Mouse (Mus musculus) spleen, postnatal 4 days (tissue): ENCODE data around the gene Ankrd11.
A peak's percentile ranks its signal among the peaks of the same experiment; 100 is the strongest.
"Not testable (repeated sequence)": the region's sequence is repeated elsewhere in the genome, so short reads cannot be mapped to it uniquely, and the experiment has no call there.

ENCODE experiments used
- DNase-seq, 2 experiments: peaks; one replicate each; pipeline ENCODE4 v3.0.0; 2022; ENCODE audit warnings: low spot score in 2 of 2

The Ankrd11 gene

DNA sequence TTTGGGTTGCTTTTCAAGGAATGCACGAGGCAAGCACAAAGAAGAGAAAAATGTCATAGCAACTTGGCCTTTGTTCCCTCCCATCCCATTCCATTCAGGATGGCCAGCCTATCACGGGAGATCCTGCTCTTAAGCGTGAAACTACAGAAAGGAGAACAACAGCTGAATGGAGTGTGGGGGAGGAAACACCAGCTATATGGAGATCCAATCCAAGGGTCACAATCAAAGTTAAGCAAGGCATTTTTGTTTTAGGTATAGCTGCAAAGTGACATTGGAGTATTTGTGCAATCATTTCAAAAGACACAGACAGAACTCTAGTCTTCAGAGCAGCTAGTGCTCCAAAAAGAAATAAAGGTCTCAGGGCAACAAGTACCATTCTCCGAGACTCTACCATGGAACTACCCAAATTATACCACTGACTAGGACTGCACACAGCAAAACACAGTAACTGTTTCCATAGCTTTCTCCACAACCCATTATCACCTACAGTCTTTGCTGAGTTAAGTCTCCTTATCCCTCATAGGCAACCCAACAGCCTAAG, 1.9 kb downstream of the Ankrd11 start:
- DNase-seq, result no peak

GRCm38 (mm10) chr8:123039376-123040109, 2.5 kb downstream of the Ankrd11 start:
- DNase-seq, result no peak

DNA sequence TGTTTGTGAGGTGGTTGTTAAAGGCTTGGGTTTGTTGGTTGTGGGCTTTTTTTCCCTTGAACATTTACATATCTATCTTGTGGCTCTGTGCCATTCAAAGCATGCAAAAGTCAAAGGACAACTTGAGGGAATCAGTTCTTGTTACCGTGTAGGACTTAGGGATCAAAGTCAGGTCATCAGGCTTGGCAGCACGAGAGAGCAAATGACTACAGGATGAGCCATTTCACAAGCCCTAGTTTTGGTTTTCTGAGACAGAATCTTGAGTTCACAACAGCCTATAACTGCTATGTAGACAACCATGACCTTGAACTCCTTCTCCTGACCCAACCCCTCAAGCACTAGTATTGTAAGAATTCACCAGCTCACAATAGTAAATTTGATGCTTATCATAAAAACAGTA, 3.7 kb downstream of the Ankrd11 start:
- no peak for DNase-seq

DNA sequence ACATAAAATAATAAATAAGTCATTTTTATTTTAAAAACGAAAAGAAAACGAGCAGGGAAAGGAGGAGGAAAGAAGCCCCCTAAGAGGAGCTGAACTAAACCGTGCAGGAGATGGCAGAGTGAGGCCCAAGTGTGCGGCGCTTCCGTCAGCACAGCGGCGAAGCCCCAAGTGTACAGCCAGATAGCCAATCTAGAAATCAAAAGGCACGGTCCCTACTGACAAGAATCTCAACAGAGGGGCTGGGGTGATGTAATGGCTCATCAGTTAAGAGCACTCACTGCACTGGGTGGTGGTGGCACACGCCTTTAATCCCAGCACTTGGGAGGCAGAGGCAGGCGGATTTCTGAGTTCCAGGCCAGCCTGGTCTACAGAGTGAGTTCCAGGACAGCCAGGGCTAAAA, 4.6 kb downstream of the Ankrd11 start:
- DNase-seq, result no peak

- DNase-seq, result peak; percentile 56 to 74
Observed at GRCm38 (mm10) chr8:123036956-123037355, 5.1 kb downstream of the Ankrd11 start.

DNA sequence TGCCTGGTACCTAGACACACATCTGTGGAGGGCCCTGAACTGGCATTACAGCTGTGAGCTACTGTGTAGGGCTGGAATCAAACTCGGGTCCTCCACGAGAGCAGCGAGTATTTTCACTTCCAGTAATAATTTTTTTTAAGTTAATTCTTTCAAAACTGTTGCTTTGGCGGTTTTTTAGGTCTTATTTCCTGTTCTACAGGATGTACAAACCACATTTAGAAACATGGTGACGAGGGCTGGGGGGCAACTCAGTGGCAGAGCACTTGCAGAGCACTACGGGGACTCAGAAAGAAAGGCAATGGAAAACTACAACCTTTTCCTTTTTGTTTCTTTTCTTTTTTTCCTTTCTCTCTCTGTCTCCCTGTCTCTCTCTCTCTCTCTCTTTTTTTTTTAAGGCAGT, 7.9 kb downstream of the Ankrd11 start:
- peak in 1 of 2 experiments; percentile 33 for DNase-seq

GRCm38 (mm10) chr8:123033431-123033830, 8.6 kb downstream of the Ankrd11 start:
- DNase-seq, result no peak

GRCm38 (mm10) chr8:123032730-123033129, 9.3 kb downstream of the Ankrd11 start:
- DNase-seq, result no peak

DNA sequence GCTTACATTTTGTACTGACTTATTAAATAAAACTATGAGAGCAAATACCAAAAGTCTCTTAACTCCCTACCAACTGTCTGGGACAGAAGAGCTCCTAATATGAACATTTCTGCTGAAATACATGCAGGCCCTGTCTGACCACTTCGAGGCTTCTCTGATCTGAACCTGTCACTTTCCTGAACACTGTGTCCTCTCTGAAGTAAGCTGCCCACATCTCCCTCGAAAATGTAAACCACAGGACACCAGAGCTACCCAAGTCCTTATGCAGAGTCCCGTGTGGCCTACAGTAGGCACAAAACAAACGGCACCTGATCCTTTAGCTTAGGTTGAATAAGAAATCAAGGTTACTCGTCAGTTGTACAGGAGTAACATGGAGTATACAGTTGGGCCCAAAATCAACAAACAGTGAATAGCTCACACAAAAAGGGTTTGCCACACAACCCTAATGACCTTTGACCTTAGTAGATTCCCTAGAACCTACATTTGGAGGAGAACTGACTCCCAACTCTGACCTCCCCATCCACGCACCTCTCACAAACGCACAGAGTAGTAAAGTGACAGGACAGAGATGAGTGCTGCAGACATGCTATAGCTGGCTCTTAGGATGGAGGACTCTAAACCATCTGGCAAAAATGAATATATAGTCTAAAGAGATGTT, 10.6 kb downstream of the Ankrd11 start:
- no peak for DNase-seq

DNA sequence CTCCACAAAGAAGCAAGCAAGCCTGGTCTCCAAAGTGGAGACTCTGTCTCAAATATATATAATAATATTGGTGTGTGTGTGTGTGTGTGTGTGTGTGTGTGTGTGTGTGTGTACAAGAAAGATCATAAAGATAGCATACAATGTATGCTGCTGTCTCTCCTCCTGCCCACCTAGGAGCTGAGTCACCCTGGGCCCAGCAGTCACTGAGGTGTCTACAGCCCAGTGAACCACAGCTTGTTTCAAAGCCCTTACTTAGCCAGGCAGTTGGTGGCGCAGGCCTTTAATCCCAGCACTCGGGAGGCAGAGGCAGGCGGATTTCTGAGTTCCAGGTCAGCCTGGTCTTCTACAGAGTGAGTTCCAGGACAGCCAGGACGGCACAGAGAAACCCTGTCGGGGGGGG, 12.0 kb downstream of the Ankrd11 start:
- not testable (repeated sequence) for DNase-seq

DNA sequence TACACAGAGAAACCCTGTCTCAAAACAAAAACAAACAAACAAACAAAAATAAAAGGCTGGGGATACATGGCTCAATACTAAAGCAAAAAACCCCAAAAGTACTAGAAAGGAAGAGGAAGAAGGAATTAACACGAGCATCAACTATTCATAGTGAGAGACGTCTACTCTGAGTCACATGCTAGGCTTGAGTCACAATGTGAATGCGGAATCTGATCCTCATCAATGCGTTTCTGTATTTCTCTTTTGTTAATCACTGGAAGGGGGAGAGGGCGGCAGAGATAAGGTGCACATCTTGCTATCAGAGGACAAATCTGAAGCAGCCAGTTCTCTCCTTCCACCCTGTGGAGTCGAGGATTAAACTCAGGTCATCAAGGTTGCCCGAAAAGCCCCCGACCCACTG, 14.3 kb downstream of the Ankrd11 start:
- no peak for DNase-seq

DNA sequence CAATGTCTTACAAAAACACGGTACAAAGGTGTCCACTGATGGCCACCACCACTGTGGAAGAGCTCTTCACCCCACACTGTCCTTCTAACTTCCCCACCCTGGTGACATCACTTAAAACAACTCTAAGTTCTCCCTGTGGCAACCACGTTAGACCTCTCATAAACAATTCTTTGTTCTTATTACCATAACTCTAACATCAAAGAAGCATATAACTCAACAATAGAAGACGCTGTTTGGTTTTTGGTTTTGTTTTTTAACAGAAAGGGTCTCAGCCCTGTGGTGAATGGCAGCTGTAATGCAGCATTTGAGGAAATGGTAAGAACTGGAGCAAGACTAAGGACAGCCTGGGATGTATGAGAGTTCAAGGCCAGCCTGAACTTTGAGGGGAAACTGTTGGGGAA, 16.1 kb downstream of the Ankrd11 start:
- no peak for DNase-seq

DNA sequence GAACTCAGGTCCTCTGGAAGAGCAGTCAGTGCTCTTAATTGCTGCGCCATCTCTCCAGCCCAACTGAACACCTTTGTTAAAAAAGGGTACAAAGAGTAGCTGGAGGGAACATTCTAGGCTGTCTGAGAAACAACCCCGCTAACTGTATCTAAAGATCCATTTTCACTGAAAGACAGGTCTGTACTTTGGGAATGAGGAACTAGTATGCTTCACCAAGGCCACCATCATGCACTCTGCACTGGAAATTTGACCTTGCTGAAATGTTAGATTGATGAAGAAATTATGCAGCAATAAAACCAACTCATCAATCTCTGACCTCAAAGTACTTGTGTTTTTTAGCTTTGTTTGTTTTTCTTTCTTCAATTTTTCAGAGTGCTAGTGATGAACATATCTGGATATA, 17.9 kb downstream of the Ankrd11 start:
- no peak for DNase-seq

- no peak for DNase-seq
Observed at GRCm38 (mm10) chr8:123022727-123023126, 19.4 kb downstream of the Ankrd11 start.

GRCm38 (mm10) chr8:123021259-123021658, 20.8 kb downstream of the Ankrd11 start:
- no peak for DNase-seq

GRCm38 (mm10) chr8:123020859-123021258, 21.2 kb downstream of the Ankrd11 start:
- DNase-seq, result no peak

GRCm38 (mm10) chr8:123020084-123020483, 22.0 kb downstream of the Ankrd11 start:
- DNase-seq, result no peak

DNA sequence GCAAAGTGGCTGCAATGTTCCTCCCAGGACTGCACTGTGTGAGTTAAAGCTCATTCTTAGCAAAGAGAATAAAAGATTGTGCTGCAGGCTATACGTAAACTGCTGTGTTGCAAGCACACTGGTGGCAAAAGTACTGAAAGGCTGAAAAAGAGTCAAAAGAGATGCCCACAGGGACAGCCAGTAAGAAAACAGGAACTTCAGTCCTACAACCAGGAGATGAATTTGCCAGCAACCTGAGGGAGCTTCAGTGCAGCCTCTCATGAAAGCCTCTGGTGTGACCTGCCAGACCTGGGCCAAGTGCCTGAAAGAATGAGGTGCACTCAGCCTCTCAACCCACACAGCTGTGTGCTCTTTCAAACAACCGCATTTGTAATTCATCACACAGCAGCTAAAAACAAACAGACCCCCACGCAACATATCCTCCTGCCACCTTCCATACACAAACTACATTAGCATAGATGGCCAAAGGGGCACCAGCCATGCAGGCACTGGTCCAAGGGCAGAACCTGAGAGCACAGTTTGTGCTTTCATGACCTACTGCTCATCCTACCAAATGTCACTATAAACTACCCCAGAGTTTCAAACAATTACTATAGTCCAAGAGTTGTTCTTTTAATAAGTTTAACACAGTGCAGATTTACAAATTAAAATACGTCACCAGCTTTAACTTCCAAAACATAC, 23.5 kb downstream of the Ankrd11 start:
- no peak for DNase-seq

DNA sequence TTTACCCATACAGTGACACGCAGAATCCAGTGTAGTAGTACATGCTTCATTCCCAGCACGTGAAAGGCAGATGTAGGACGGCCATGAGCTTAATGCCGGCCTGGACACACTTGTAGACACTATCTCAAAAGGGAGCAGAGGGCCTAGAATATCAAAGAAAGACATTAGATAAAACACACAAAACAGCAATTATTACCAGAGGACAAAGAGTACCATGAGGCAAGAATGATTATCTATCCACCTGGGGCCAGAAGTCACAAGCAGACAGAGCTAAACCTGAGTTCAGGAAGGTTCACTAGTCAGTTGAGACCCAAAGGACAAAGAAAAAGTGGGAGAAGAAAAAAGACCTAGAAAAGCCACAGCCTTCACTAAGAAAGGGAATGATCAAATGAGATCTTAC, 24.9 kb downstream of the Ankrd11 start:
- DNase-seq, result no peak

DNA sequence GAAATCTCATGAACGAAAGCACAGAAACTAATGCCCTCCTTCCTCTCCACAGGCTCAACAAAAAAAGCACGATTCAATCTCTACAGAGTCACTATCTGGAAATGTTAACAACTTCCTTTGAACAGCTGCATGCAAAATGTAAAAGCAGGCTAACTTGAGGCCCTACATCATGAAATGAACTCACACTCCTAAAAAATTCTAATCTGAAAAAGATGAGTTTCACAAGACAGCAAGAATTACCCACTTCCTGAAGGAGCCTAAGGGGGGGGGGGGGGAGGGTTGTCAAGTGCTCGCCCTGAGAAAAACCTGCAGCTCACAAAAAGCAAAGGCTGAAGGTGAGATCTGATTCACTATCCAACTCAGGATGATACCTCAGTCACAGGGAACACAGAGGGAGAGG, 27.0 kb downstream of the Ankrd11 start:
- no peak for DNase-seq

- DNase-seq, result no peak
Observed at GRCm38 (mm10) chr8:123014429-123014828, 27.6 kb downstream of the Ankrd11 start.

GRCm38 (mm10) chr8:123011321-123011720, 30.8 kb downstream of the Ankrd11 start:
- DNase-seq, result no peak

GRCm38 (mm10) chr8:123005805-123006204, 36.3 kb downstream of the Ankrd11 start:
- DNase-seq, result no peak
